Mouse (Mus musculus): ENCODE measurements around the gene Tmem213. TPM values are rescaled to one million over a fixed set of nuclear protein-coding genes. Genes with fewer than 3 reads are reported as not detected.

Tmem213 gene
- polyA plus RNA-seq, 1 experiment: not detected

- H3K4me1 ChIP-seq (ENCODE audit: control insufficient read depth, insufficient read depth, low read length): no peaks in the 10 kb centered on the region
- TF ChIP-seq POLR2A (IDR thresholded peaks at IDR 0.05; ENCODE audit: control insufficient read depth, low read depth, low read length) (no peak), CTCF (IDR thresholded peaks at IDR 0.05; ENCODE audit: control insufficient read depth, insufficient read depth, insufficient replicate concordance, low read depth, low read length) (no peak)
- H3K4me3 ChIP-seq (ENCODE audit: control insufficient read depth, low read depth, low read length): no peak overlapping the region
- no peaks in the 10 kb centered on the region for H3K36me3 ChIP-seq (ENCODE audit: control insufficient read depth, insufficient read depth, low read length)
- no peaks in the 10 kb centered on the region for H3K27me3 ChIP-seq (ENCODE audit: control insufficient read depth, insufficient read depth, low read length)
- H3K27ac ChIP-seq (ENCODE audit: control insufficient read depth, insufficient read depth, low read depth, low read length): no peak overlapping the region
Measured at GRCm38 (mm10) chr6:38116107-38116770, 7.2 kb downstream of the Tmem213 start.

DNA sequence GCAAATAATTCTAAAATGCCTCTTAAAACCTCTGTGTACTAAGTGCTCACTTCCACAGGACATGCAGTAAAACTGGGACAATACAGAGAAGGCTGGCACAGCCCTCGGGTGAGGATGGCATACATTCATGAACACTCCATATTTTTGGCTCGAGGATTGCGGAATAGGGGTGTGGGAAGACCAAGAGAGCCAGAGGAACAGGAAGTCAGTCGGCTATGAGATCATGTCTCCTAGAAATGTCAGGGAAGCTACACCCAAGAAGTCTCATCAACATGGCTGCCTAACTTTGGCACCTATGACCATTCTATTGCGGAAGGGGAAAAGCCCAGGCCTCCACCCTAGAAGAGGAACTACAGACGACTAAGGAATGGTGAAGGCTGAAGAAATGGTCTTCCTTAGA is 9.3 kb downstream of the Tmem213 start:
- H3K36me3 ChIP-seq (ENCODE audit: control insufficient read depth, insufficient read depth, low read length): no peaks in the 10 kb centered on the region
- no peaks in the 10 kb centered on the region for H3K4me1 ChIP-seq (ENCODE audit: control insufficient read depth, insufficient read depth, low read length)
- H3K27ac ChIP-seq (ENCODE audit: control insufficient read depth, insufficient read depth, low read depth, low read length): no peak overlapping the region
- TF ChIP-seq CTCF (IDR thresholded peaks at IDR 0.05; ENCODE audit: control insufficient read depth, insufficient read depth, insufficient replicate concordance, low read depth, low read length): no peak
- TF ChIP-seq POLR2A (IDR thresholded peaks at IDR 0.05; ENCODE audit: control insufficient read depth, low read depth, low read length): no peak
- no peak overlapping the region for H3K4me3 ChIP-seq (ENCODE audit: control insufficient read depth, low read depth, low read length)
- H3K27me3 ChIP-seq (ENCODE audit: control insufficient read depth, insufficient read depth, low read length): no peaks in the 10 kb centered on the region

DNA sequence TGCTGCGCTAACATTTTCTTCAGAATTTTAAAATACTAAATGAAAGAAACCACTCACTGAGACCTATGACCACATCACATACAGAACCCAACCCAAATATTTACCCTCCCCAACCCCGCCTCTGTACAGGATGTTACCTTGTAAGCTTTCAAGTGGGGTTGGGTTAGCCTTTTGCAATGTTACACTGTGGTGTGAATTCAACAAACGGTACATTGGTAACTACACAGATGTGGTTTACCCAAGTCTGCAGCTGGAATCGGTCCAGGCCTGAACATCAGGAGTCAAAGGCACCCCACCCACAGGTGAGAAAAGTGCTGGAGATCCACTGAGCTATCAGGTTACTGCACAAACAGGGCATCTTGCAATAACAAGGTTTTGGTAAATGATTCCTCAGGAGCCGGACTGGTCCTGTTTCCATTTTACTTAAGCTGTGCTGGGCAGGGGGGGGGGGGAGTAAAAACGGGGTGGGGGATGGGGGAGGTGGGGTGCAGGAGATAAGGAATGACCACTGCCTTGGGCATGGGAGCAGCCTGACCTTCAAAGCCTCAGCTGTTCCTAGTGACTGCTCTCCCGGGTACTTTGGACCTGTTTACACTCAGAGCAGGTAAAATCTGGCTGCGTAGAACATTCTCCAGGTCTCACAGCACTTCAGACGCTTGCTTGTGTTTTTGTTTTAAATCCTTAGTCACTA is 11.8 kb downstream of the Tmem213 start:
- Histone ChIP-seq H3K36me3 (ENCODE audit: control insufficient read depth, insufficient read depth, low read length) (no peaks in the 10 kb centered on the region), H3K4me1 (ENCODE audit: control insufficient read depth, insufficient read depth, low read length) (no peaks in the 10 kb centered on the region), H3K4me3 (ENCODE audit: control insufficient read depth, low read depth, low read length) (no peak overlapping the region), H3K27ac (ENCODE audit: control insufficient read depth, insufficient read depth, low read depth, low read length) (no peak overlapping the region), H3K27me3 (ENCODE audit: control insufficient read depth, insufficient read depth, low read length) (no peaks in the 10 kb centered on the region)
- TF ChIP-seq CTCF (IDR thresholded peaks at IDR 0.05; ENCODE audit: control insufficient read depth, insufficient read depth, insufficient replicate concordance, low read depth, low read length) (no peak), POLR2A (IDR thresholded peaks at IDR 0.05; ENCODE audit: control insufficient read depth, low read depth, low read length) (no peak)

GRCm38 (mm10) chr6:38121843-38122242 is 12.8 kb downstream of the Tmem213 start:
- no peaks in the 10 kb centered on the region for H3K27me3 ChIP-seq (ENCODE audit: control insufficient read depth, insufficient read depth, low read length)
- no peak for TF ChIP-seq CTCF (IDR thresholded peaks at IDR 0.05; ENCODE audit: control insufficient read depth, insufficient read depth, insufficient replicate concordance, low read depth, low read length)
- no peak for TF ChIP-seq POLR2A (IDR thresholded peaks at IDR 0.05; ENCODE audit: control insufficient read depth, low read depth, low read length)
- H3K36me3 ChIP-seq (ENCODE audit: control insufficient read depth, insufficient read depth, low read length): no peaks in the 10 kb centered on the region
- no peaks in the 10 kb centered on the region for H3K4me1 ChIP-seq (ENCODE audit: control insufficient read depth, insufficient read depth, low read length)
- no peak overlapping the region for H3K4me3 ChIP-seq (ENCODE audit: control insufficient read depth, low read depth, low read length)
- H3K27ac ChIP-seq (ENCODE audit: control insufficient read depth, insufficient read depth, low read depth, low read length): no peak overlapping the region

- no peak overlapping the region for H3K4me3 ChIP-seq (ENCODE audit: control insufficient read depth, low read depth, low read length)
- no peaks in the 10 kb centered on the region for H3K27me3 ChIP-seq (ENCODE audit: control insufficient read depth, insufficient read depth, low read length)
- no peaks in the 10 kb centered on the region for H3K4me1 ChIP-seq (ENCODE audit: control insufficient read depth, insufficient read depth, low read length)
- no peaks in the 10 kb centered on the region for H3K36me3 ChIP-seq (ENCODE audit: control insufficient read depth, insufficient read depth, low read length)
- TF ChIP-seq CTCF (IDR thresholded peaks at IDR 0.05; ENCODE audit: control insufficient read depth, insufficient read depth, insufficient replicate concordance, low read depth, low read length) (no peak), POLR2A (IDR thresholded peaks at IDR 0.05; ENCODE audit: control insufficient read depth, low read depth, low read length) (no peak)
- H3K27ac ChIP-seq (ENCODE audit: control insufficient read depth, insufficient read depth, low read depth, low read length): no peak overlapping the region
Measured at GRCm38 (mm10) chr6:38122791-38123190, 13.7 kb downstream of the Tmem213 start.

- H3K27me3 ChIP-seq (ENCODE audit: control insufficient read depth, insufficient read depth, low read length): no peaks in the 10 kb centered on the region
- H3K27ac ChIP-seq (ENCODE audit: control insufficient read depth, insufficient read depth, low read depth, low read length): no peak overlapping the region
- no peaks in the 10 kb centered on the region for H3K4me1 ChIP-seq (ENCODE audit: control insufficient read depth, insufficient read depth, low read length)
- no peak for TF ChIP-seq POLR2A (IDR thresholded peaks at IDR 0.05; ENCODE audit: control insufficient read depth, low read depth, low read length)
- TF ChIP-seq CTCF (IDR thresholded peaks at IDR 0.05; ENCODE audit: control insufficient read depth, insufficient read depth, insufficient replicate concordance, low read depth, low read length): no peak
- H3K36me3 ChIP-seq (ENCODE audit: control insufficient read depth, insufficient read depth, low read length): no peaks in the 10 kb centered on the region
- H3K4me3 ChIP-seq (ENCODE audit: control insufficient read depth, low read depth, low read length): no peak overlapping the region
Measured at GRCm38 (mm10) chr6:38123471-38124206, 14.6 kb downstream of the Tmem213 start.

DNA sequence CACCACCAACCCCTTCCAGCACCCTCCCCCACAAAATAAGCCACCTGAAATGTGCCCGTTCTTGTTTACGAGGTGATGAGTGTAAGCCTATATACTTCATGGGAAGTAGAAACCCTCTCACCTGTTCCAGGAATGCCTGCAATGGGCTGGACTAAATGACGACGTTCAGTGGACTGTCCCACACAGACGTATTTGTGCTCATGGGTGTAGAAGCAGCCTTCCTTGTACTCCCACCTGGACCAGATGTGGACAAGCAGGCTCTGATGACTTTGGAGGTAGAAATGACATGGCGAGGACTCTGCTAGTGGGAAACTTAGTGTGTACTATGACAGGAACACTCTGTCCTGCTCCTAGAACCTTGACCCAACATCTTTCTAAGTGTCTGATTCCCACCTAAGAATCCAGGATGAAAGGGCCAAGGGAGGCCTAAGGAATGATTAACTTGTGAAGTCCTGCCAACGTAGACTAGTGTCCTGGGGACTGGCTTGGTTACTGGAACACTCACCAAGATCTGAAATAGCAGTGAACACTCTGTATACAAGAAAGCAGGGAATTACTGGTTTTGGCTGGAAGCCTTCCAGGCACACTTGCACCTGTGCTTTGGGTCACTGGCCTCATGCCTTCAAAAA is 15.3 kb downstream of the Tmem213 start, which contains the start of gene Atp6v0a4:
Gene Atp6v0a4, minus strand, starts transcription at position 380 of the 629 bp plus-strand sequence.
- no peaks in the 10 kb centered on the region for H3K4me1 ChIP-seq (ENCODE audit: control insufficient read depth, insufficient read depth, low read length)
- H3K36me3 ChIP-seq (ENCODE audit: control insufficient read depth, insufficient read depth, low read length): no peaks in the 10 kb centered on the region
- no peaks in the 10 kb centered on the region for H3K27me3 ChIP-seq (ENCODE audit: control insufficient read depth, insufficient read depth, low read length)
- TF ChIP-seq POLR2A (IDR thresholded peaks at IDR 0.05; ENCODE audit: control insufficient read depth, low read depth, low read length): no peak
- no peak for TF ChIP-seq CTCF (IDR thresholded peaks at IDR 0.05; ENCODE audit: control insufficient read depth, insufficient read depth, insufficient replicate concordance, low read depth, low read length)
- H3K4me3 ChIP-seq (ENCODE audit: control insufficient read depth, low read depth, low read length): no peak within 1 kb of the TSS
- no peak within 1 kb of the TSS for H3K27ac ChIP-seq (ENCODE audit: control insufficient read depth, insufficient read depth, low read depth, low read length)

Data from testis, adult 2 months (tissue).